ENCODE assay signal across 23 mouse cellular contexts in the genomic region with DNA sequence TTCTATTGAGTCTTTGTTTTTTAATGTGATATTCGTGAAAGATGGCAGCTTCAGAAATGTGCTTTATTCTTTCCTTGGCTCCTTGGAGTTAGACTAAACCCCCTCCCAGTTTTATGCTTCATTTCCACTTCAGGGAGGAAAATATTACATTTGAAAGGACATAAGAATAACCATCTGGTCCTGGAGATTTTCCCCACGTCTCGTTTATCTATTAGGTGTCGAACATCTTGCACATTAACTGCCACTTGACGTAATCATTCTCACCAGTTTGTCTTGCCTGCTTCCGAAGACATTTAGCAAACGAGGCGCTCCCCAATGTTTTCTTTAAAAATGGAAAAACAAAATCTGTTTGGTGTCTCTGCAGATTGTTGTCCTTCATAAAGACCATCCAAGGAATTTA.
DNase-seq lines count a peak whose midpoint lies in the region; ATAC-seq and TF ChIP-seq lines count a peak whose summit lies in the region.
"Had no signal": no experiment of that assay in that cellular context is flagged by ENCODE, and none has a peak within 500 bp of the region (broad histone marks: within the 10 kb centered on the region; RNA-seq: fewer than 3 reads in every experiment).

No protein-coding gene starts in this region.

- ATAC-seq in forebrain, postnatal 0 days, result no peak; the same call in 1 of the 2 replicates
- ATAC-seq in forebrain, embryonic 12.5 days (ENCODE audit: low FRiP score), result no peak
- ATAC-seq in midbrain, embryonic 14.5 days (ENCODE audit: low FRiP score, low TSS enrichment), result no peak
- no peak for ATAC-seq in monocyte, adult 5-6 weeks (replicated peaks; ENCODE audit: insufficient number of reproducible peaks, low FRiP score, low TSS enrichment, poor library complexity, severe bottlenecking)
- ATAC-seq: CD4-positive, CD25-positive, alpha-beta regulatory T cell, adult 4 months; intestine, embryonic 16.5 days had no signal

- TF ChIP-seq CTCF in forebrain, postnatal 0 days (IDR thresholded peaks at IDR 0.05; ENCODE audit: low read depth), result no peak

- no peaks in the 10 kb centered on the region for H3K27me3 ChIP-seq in forebrain, postnatal 0 days (ENCODE audit: insufficient read depth, low read length)
- H3K27me3 ChIP-seq in forebrain, embryonic 12.5 days, result no peaks in the 10 kb centered on the region
- H3K27me3 ChIP-seq in midbrain, embryonic 14.5 days (ENCODE audit: control insufficient read depth, insufficient read depth, low read length), result no peaks in the 10 kb centered on the region
- no peaks in the 10 kb centered on the region for H3K27me3 ChIP-seq in midbrain, embryonic 10.5 days (ENCODE audit: low read depth, poor library complexity, severe bottlenecking)
- H3K27me3 ChIP-seq: heart, embryonic 15.5 days had no signal

- H3K4me1 ChIP-seq in forebrain, postnatal 0 days (ENCODE audit: insufficient read depth), result no peaks in the 10 kb centered on the region
- no peaks in the 10 kb centered on the region for H3K4me1 ChIP-seq in forebrain, embryonic 12.5 days
- H3K4me1 ChIP-seq in midbrain, embryonic 14.5 days (ENCODE audit: control insufficient read depth, insufficient read depth, low read length), result 0 out of 2 replicates have a peak, but pooled peaks cover 5% of the 10 kb centered on the region
- no peaks in the 10 kb centered on the region for H3K4me1 ChIP-seq in midbrain, embryonic 10.5 days
- H3K4me1 ChIP-seq: embryonic facial prominence, embryonic 10.5 days; heart, embryonic 15.5 days had no signal

- no peak overlapping the region for H3K4me3 ChIP-seq in forebrain, postnatal 0 days (ENCODE audit: low read depth, low read length)
- H3K4me3 ChIP-seq in forebrain, embryonic 12.5 days (replicated peaks), result no peak overlapping the region
- no peak overlapping the region for H3K4me3 ChIP-seq in midbrain, embryonic 14.5 days (replicated peaks; ENCODE audit: low read depth, low read length)
- H3K4me3 ChIP-seq in midbrain, embryonic 10.5 days, result no peak overlapping the region
- H3K4me3 ChIP-seq: embryonic facial prominence, embryonic 10.5 days; heart, adult 2 months; heart, embryonic 15.5 days had no signal

- no peaks in the 10 kb centered on the region for H3K36me3 ChIP-seq in forebrain, postnatal 0 days (ENCODE audit: insufficient read depth)
- H3K36me3 ChIP-seq in forebrain, embryonic 12.5 days (replicated peaks), result no peaks in the 10 kb centered on the region
- no peaks in the 10 kb centered on the region for H3K36me3 ChIP-seq in midbrain, embryonic 14.5 days (ENCODE audit: control insufficient read depth, insufficient read depth, low read length)
- no peaks in the 10 kb centered on the region for H3K36me3 ChIP-seq in midbrain, embryonic 10.5 days
- H3K36me3 ChIP-seq: embryonic facial prominence, embryonic 10.5 days; G1E; heart, embryonic 15.5 days had no signal

- DNase-seq in cerebellum, postnatal 10 days, result peak; percentile 25 to 42
- no peak for DNase-seq in cerebellum, postnatal 4 days (ENCODE audit: low spot score in 2 of 2)
- DNase-seq in forebrain, postnatal 0 days, result peak; percentile 17
- peak; percentile 15 for DNase-seq in midbrain, embryonic 14.5 days
- no peak for DNase-seq in midbrain, embryonic 10.5 days (ENCODE audit: low spot score)
- DNase-seq: adrenal gland, adult 8-10 months; adrenal gland, postnatal 36 days; B cell, adult 2 months; cerebellum, adult 11-12 months; cerebellum, adult 9-10 months; cerebellum, postnatal 36 days; gastrocnemius, postnatal 14 days; heart, adult 2 months; heart, postnatal 14 days had no signal

- no peak overlapping the region for H3K4me2 ChIP-seq in forebrain, postnatal 0 days (ENCODE audit: low read depth)
- no peak overlapping the region for H3K4me2 ChIP-seq in forebrain, embryonic 12.5 days
- no peak overlapping the region for H3K4me2 ChIP-seq in midbrain, embryonic 14.5 days (ENCODE audit: low read length)
- H3K4me2 ChIP-seq: heart, embryonic 11.5 days; heart, embryonic 15.5 days; hindbrain, embryonic 14.5 days had no signal

- H3K27ac ChIP-seq in forebrain, postnatal 0 days (ENCODE audit: low read depth, low read length), result no peak overlapping the region
- no peak overlapping the region for H3K27ac ChIP-seq in forebrain, embryonic 12.5 days
- H3K27ac ChIP-seq in midbrain, embryonic 14.5 days (replicated peaks; ENCODE audit: low read depth, low read length), result no peak overlapping the region
- H3K27ac ChIP-seq in midbrain, embryonic 10.5 days (replicated peaks), result no peak overlapping the region
- H3K27ac ChIP-seq: embryonic facial prominence, embryonic 10.5 days; heart, adult 2 months; heart, embryonic 15.5 days had no signal

- WGBS in forebrain, postnatal 0 days, result 51% methylated on average over 8 of the region's 8 CpGs
- WGBS in forebrain, embryonic 12.5 days, result 78% methylated on average over 8 of the region's 8 CpGs
- 73% methylated on average over 8 of the region's 8 CpGs for WGBS in midbrain, embryonic 14.5 days
- 91% methylated on average over 8 of the region's 8 CpGs for WGBS in midbrain, embryonic 10.5 days

- H3K9ac ChIP-seq in forebrain, postnatal 0 days, result no peak overlapping the region
- no peak overlapping the region for H3K9ac ChIP-seq in forebrain, embryonic 12.5 days
- H3K9ac ChIP-seq in midbrain, embryonic 14.5 days (replicated peaks; ENCODE audit: low read length), result no peak overlapping the region
- H3K9ac ChIP-seq: heart, embryonic 15.5 days; hindbrain, embryonic 14.5 days had no signal

- no peaks in the 10 kb centered on the region for H3K9me3 ChIP-seq in forebrain, postnatal 0 days (ENCODE audit: low read length)
- no peaks in the 10 kb centered on the region for H3K9me3 ChIP-seq in forebrain, embryonic 12.5 days
- H3K9me3 ChIP-seq in midbrain, embryonic 14.5 days (ENCODE audit: control insufficient read depth, low read length), result no peaks in the 10 kb centered on the region
- no peaks in the 10 kb centered on the region for H3K9me3 ChIP-seq in midbrain, embryonic 10.5 days (replicated peaks)
- H3K9me3 ChIP-seq: embryonic facial prominence, embryonic 10.5 days; G1E; heart, embryonic 15.5 days had no signal

Comparison
In these comparisons a context has a peak if more than half of its experiments do, and no peak if none do; other contexts are left out.
1. DNase-seq: peak in cerebellum, postnatal 10 days (2 of 2), forebrain, postnatal 0 days (single experiment) and midbrain, embryonic 14.5 days (single experiment); none in cerebellum, postnatal 4 days (0 of 2) and midbrain, embryonic 10.5 days (single experiment).